9 mouse cellular contexts compared by ENCODE assay signal in the genomic region with DNA sequence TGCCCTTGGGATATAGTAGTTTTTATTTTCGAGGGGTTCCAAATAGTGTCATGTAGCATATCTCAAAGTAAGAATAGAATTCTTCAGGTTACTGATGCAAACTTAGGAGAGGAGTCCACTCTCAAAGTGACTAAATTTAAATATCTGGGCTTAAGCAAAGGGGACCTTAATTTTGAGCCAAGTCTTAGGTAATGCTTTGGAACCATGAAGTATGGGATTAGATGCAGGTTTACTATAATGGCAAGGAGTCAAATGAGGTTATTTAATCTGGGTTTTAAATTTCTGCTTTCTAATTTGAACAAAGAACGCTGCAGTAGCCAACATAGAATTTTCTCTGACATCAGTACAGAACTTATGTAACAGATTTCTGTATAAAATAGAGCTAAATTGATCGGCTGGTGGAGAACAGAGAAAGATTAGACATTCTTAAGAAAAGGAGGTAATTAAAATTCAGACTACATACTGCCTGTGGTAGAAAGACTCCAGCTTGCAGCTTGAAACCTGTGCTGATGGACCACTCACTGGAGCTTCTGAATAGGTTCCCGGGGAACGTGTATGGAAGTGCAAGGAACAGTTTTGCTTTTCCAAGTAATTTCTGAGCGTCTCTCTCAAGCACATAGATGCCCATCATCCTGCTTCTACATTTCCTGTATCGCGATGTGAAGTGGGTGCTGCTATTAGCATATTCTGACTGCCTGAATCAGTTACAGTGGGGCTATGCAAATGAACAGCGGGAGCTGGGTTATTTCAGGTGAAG.
DNase-seq lines count a peak whose midpoint lies in the region; ATAC-seq lines count a peak whose summit lies in the region.
"Had no signal": no experiment of that assay in that cellular context is flagged by ENCODE, and none has a peak within 500 bp of the region (broad histone marks: within the 10 kb centered on the region; RNA-seq: fewer than 3 reads in every experiment).

No protein-coding gene starts in this region.

- peak; percentile 10 to 24 for DNase-seq in cerebellum, postnatal 25 days
- DNase-seq in cerebellum, adult 18-20 months = no peak
- no peak for DNase-seq in forebrain, embryonic 11.5 days (ENCODE audit: low spot score)
- DNase-seq in layer of hippocampus, adult 8-10 months (ENCODE audit: low spot score in 2 of 2) = peak; percentile 7 to 10
- peak; percentile 55 for DNase-seq in midbrain, embryonic 14.5 days
- DNase-seq in adipocyte (ENCODE audit: low spot score) = no peak
- DNase-seq in adrenal gland, adult (ENCODE audit: inconsistent age in 2 of 2, low spot score in 1 of 2) = no peak
- no peak for DNase-seq in thymus, postnatal 4 days
- DNase-seq: liver, embryonic 13.5 days had no signal

- H3K27me3 ChIP-seq in forebrain, embryonic 11.5 days (ENCODE audit: control insufficient read depth, insufficient read depth, low read length) = no peaks in the 10 kb centered on the region
- H3K27me3 ChIP-seq in midbrain, embryonic 14.5 days (ENCODE audit: control insufficient read depth, insufficient read depth, low read length) = no peaks in the 10 kb centered on the region
- H3K27me3 ChIP-seq: liver, embryonic 13.5 days had no signal

- H3K4me2 ChIP-seq in forebrain, embryonic 11.5 days (ENCODE audit: low read depth, low read length, severe bottlenecking) = peak overlapping the region; percentile 40; the same call in 1 of the 2 replicates
- peak overlapping the region; percentile 53 for H3K4me2 ChIP-seq in midbrain, embryonic 14.5 days (ENCODE audit: low read length)
- H3K4me2 ChIP-seq: liver, embryonic 13.5 days had no signal

- H3K27ac ChIP-seq in forebrain, embryonic 11.5 days (ENCODE audit: low read depth, low read length) = 0 out of 2 replicates have a peak overlapping the region, but pooled peaks have one; percentile 2
- H3K27ac ChIP-seq in midbrain, embryonic 14.5 days (replicated peaks; ENCODE audit: low read depth, low read length) = peak overlapping the region; percentile 60; the same call in 1 of the 2 replicates
- H3K27ac ChIP-seq: liver, embryonic 13.5 days had no signal

- H3K4me3 ChIP-seq in forebrain, embryonic 11.5 days (ENCODE audit: low read depth, low read length) = no peak overlapping the region
- peak overlapping the region; percentile 24 for H3K4me3 ChIP-seq in midbrain, embryonic 14.5 days (replicated peaks; ENCODE audit: low read depth, low read length)
- H3K4me3 ChIP-seq: liver, embryonic 13.5 days had no signal

- H3K9ac ChIP-seq in forebrain, embryonic 11.5 days (ENCODE audit: low read length) = no peak overlapping the region; the same call in 1 of the 2 replicates
- H3K9ac ChIP-seq in midbrain, embryonic 14.5 days (replicated peaks; ENCODE audit: low read length) = peak overlapping the region; percentile 29
- H3K9ac ChIP-seq: liver, embryonic 13.5 days had no signal

- WGBS in forebrain, embryonic 11.5 days = 29% methylated on average over 9 of the region's 9 CpGs
- 25% methylated on average over 9 of the region's 9 CpGs for WGBS in midbrain, embryonic 14.5 days

- no peaks in the 10 kb centered on the region for H3K9me3 ChIP-seq in forebrain, embryonic 11.5 days (ENCODE audit: control insufficient read depth, low read length)
- no peaks in the 10 kb centered on the region for H3K9me3 ChIP-seq in midbrain, embryonic 14.5 days (ENCODE audit: control insufficient read depth, low read length)
- H3K9me3 ChIP-seq: liver, embryonic 13.5 days had no signal

- no peaks in the 10 kb centered on the region for H3K36me3 ChIP-seq in forebrain, embryonic 11.5 days (ENCODE audit: control insufficient read depth, insufficient read depth, low read length)
- no peaks in the 10 kb centered on the region for H3K36me3 ChIP-seq in midbrain, embryonic 14.5 days (ENCODE audit: control insufficient read depth, insufficient read depth, low read length)
- H3K36me3 ChIP-seq: liver, embryonic 13.5 days had no signal

- peak; percentile 85 for ATAC-seq in forebrain, embryonic 11.5 days (replicated peaks; ENCODE audit: low FRiP score)
- peak; percentile 57; the same call in 1 of the 2 replicates for ATAC-seq in midbrain, embryonic 14.5 days (ENCODE audit: low FRiP score, low TSS enrichment)

- H3K4me1 ChIP-seq in forebrain, embryonic 11.5 days (replicated peaks; ENCODE audit: control insufficient read depth, insufficient read depth, low read length) = no peaks in the 10 kb centered on the region
- 0 out of 2 replicates have a peak, but pooled peaks cover 6% of the 10 kb centered on the region for H3K4me1 ChIP-seq in midbrain, embryonic 14.5 days (ENCODE audit: control insufficient read depth, insufficient read depth, low read length)
- H3K4me1 ChIP-seq: liver, embryonic 13.5 days had no signal

Comparison
In these comparisons a context has a peak if more than half of its experiments do, and no peak if none do; other contexts are left out.
1. DNase-seq: peak in cerebellum, postnatal 25 days (2 of 2), layer of hippocampus, adult 8-10 months (2 of 2) and midbrain, embryonic 14.5 days (single experiment); none in cerebellum, adult 18-20 months (0 of 2), forebrain, embryonic 11.5 days (single experiment), adipocyte (single experiment), adrenal gland, adult (0 of 2) and thymus, postnatal 4 days (single experiment).